Mouse (Mus musculus) lung, adult 2 months (tissue): ENCODE data around the gene Lmod2.

Experiments used
- CTCF ChIP-seq: fragments of 200-500 bp; IDR thresholded peaks from 2 replicates; pipeline ENCODE4 v1.5.1; 2011; ENCODE audit warnings: mild to moderate bottlenecking, low read length, control low read depth; ENCODE audit not compliant: insufficient read depth
- POLR2A ChIP-seq: fragments of 200-500 bp; IDR thresholded peaks from 2 replicates; pipeline ENCODE4 v1.6.1; 2011; ENCODE audit warnings: low read depth, mild to moderate bottlenecking, control low read depth, low read length, borderline replicate concordance; ENCODE audit errors: extremely low read depth

GRCm38 (mm10) chr6:24602351-24602750 lies 4.8 kb downstream of the Lmod2 start:
- no peak for TF ChIP-seq CTCF
- TF ChIP-seq POLR2A, result no peak
